Mouse (Mus musculus) testis, postnatal 10 days (tissue): Measurements from ENCODE around the gene Arsa.

Source experiments
- DNase-seq: peaks from one replicate; pipeline ENCODE4 v3.0.0; 2021; ENCODE audit warnings: low spot score

The Arsa gene

DNA sequence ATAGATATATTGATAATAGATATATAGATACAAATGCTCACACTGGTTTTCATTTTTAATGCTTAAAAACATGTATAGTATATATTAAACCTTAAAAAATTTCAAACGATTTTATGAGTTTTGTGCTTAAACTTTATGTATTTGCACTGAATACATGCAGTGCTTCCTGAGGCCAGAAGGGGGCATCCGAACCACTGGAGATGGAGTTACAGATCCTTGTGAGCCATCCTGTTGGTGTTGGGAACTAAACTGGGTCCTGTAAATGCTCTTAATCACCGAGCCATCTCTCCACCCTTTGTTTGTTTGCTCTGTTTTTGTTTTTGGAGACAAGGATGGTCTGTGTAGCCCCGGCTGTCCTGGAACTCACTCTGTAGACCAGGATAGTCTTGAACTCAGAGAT lies 17.7 kb upstream of the Arsa start:
- DNase-seq: no peak

DNA sequence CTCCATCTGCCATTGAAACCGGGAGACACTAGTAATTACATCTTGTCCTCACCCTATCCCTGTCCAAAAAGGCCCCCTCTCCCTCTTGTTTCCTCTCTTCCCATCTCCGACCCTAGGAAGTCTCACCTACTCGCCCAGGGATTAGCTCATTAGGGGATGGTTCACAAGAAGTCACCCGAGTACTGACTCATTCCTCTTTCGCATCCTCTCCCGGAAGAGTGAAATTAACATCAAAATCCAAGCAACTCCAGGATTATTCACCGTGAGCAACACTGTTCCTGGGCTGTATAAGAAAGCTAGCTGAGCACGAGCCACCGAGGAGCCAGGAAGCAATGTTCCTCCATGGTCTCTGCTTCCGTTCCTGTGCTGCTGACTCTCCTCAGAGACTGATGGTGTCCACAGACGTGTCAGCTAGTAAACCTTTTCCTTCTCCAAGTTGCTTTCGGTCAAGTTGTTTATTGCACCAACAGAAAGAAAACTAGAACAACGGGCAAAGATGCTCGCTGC lies 11.4 kb upstream of the Arsa start:
- no peak for DNase-seq

DNA sequence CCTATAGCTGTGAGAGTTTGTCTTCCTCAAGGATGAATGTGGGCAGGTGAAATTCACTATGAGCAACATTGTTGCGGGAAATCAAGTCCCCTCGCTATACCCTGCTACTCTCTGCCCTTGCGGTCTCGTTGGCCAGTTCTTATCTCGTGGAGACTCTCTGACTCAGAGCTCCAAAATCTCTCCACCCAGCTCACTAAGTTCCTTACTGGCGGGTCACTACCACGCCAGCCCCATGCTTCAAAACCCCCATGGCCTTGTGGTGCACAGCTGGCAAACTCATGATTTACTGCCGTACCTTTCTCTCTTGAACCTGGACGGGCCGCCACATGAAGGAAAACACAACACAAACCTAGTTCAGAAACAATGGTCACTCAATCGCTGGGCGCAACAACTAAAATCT lies 11.0 kb upstream of the Arsa start:
- DNase-seq: no peak

DNA sequence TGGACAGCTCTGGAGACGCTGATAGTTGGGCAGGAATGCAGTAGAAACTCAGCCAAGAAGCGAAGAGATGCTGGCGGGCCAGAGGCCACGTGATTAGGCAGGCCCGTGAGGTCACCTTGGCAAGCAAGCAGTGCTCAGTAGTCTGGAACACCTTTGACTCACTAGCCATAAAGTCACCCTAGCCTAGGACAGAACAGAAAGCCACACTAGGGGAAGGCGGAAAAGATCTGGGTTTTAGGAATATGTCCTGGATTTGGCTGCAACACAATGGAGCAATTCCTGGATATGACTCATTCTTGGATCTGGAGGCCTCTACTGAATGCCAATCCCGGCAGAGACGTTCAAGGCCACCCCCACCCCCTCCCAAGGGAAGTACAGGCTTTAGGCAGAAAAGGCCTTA lies 3.4 kb upstream of the Arsa start:
- DNase-seq: no peak

DNA sequence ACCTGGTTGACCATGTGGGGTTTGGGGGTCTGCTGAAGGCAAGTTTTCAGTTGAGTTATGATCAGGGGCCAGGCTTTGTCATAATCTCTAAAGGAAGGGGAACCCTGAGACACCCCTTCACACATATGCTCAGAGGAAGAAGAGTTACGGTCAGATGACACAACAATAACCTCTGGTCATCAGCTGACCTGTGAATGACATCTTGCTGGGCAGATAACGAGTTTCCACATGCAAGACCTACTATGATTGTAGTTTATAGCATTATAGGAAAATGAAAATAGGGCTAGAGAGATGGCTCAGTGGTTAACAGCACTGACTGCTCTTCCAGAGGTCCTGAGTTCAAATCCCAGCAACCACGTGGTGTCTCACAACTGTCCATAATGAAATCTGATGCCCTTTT lies 1.4 kb upstream of the Arsa start:
- DNase-seq: no peak

DNA sequence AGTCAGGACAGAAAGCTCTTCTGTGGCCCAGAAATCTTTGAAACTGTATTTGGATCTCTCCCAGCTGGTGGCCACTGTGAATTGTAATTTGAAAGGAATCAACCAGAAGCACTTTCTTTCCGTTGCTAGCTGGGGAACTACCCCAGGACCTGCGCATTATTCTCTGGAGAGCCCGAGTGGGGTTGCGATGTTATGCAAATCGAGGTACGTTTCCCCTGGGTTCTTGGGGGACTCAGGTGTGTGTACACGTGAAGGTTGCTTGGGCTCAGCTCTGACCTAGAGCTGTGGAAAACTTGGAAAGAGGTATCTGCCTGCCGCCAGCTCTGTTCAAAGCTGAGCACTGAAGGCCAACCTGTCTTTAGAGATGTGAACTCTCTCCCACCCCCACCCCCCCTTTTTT lies 581 bp upstream of the Arsa start:
- DNase-seq: no peak

DNA sequence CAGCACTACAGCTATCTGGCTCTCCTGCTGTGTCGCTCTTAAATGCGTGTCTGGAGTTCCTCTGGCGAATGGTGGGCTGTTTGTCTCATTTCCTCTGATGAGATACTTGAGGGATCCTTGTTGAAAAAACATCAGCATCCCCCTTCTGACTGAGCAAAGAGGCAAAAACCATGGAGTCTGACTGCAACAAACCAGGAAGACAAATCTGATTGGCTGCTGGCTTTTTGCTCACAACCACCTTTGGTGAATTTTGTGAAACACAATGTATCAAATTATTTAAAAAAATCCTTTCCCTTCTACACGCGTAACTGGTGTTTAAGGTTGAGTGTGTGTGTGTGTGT lies 780 bp downstream of the Arsa start:
- DNase-seq: no peak

DNA sequence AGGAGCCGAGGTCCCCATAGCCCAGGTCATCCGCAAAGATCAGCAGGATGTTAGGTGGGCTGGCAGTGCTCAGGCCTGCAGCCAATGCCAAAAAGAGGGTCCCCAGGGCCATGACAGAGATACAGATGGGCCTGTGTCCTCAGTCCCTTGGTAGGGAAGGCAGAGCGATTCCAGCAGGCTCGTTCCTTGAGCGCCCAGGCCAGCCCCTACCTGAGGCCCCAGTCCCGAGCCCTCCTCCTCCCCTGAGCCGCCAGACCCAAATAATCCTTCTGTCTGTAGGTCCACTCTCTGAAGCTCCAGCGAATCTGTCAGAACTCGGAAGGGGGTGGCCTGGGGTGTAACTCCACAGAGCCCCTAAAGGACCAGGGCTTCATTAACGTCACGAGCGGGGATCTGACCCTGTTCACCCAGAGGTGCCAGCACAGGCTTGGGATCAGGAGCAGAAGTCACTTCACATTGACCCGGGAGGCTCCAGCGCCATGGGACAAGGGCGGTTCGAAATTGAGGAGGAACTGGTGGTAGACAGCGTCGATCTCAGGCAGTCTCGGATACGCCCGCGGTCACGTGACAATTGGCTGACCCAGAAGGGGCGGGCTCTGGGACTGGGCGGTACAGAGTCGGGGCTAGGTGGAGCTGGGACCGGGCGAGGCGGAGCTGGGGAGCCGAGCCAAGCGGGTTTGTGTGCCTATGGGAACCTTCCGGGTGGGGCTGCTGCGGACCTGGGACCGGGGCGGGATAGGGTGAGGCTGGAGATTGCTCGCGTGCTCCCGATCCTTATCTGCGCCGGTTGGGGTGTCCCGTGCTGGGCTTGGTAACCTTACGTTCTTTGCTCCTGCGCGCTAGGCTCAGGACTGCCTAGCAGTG lies 1.4 kb downstream of the Arsa start:
- peak; percentile 93 for DNase-seq

DNA sequence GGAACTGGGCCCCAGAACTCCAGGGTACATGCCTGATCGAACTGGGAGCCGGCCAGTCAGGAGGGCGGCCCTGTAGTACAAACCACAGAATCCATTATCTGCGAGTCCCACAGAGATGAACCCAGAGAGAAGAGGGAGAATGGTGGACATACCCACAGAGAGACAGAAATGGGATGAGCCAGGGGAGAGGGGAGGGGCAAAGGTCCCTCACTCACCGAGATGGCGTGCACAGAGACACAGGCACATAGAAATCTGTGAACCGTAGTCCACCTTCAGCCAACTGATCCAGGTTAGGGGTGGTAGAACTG lies 2.0 kb downstream of the Arsa start:
- no peak for DNase-seq

DNA sequence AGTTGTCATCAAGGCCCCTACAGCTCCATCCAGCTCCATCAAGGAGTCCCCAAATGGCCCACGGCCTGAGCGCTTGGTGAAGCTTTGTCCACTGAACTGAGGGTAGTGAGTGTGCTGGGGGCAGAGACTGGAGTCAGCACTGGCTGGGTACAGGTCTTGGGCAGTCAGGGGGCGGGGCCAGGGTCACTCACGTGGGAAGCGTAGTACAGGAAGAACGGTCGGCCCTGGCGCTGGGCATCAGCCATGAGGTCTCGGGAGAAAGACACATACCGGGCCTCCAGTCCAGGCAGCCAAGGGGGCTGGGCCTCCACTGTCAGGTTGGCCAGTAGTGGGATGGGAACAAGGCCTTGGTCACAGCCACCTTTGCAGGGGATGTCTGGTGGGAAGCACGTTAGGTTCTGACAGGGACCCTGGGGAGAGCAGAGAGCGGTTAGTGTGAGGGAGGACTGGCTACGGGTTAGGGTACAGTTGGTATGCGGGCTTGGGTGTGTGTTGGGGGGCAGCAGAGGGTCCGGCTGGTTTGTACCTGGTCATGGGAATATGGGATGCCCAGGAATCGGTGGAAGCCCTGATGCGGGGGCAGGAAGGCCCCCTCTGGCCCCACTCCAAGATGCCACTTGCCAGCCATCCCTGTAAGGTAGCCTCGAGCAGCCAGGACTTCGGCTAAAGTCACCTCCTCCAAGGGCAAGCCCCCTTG lies 2.5 kb downstream of the Arsa start:
- DNase-seq: peak; percentile 62

DNA sequence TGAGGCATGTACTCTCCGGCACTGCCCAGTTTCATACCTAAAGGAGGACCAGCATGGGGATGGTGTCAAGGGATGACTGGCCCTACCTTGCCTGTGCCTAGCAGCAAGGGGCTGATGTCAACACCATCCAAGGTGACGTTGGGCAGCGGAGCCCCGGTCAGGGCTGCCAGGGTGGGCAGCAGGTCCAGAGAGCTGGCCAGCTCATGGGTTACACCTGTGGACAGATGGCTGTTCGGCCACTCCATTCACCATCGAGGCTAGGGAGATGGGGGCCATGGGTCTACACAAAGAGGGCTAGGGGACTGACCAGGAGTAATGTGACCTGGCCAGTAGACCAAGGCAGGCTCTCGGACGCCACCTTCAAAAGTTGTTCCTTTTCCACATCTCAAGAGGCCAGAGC lies 3.3 kb downstream of the Arsa start:
- no peak for DNase-seq

DNA sequence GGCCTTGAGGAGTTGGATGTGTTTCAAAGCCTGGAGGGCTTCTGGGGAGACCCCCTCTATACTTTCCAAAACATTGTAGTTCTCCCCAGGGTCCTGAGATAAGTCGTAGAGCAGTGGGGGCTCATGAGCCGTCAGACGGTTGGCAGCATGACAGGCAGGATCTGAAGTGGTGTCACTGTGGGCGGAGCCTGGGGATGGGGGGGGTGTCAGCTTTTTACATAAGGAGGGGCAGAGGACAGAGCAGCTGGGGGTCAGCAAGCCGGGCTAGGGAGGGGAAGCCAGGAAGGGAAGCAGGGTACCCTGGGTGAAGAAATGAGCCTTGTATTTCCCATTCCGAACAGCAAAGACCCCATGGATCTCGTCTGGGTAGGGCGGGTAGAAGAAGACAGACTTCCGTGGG lies 3.9 kb downstream of the Arsa start:
- peak; percentile 54 for DNase-seq

DNA sequence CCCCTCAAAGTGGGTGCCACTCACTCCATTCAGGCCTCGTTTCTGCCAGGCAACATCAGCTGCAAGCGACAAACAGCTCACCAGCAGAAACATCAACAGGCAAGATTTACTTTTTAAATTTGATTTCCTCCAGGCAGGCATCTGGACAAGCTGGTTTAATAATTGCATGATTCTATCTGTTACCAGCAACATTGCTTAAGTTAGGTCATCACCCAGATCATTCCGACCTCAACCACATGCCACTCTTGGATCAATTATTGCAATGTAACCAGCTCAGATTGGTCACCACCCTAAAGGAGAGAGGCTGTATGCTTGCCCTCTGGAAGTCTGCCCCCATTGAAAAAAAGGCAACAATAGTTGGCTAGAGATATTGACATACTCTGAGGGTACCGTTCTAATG lies 5.7 kb downstream of the Arsa start:
- no peak for DNase-seq

DNA sequence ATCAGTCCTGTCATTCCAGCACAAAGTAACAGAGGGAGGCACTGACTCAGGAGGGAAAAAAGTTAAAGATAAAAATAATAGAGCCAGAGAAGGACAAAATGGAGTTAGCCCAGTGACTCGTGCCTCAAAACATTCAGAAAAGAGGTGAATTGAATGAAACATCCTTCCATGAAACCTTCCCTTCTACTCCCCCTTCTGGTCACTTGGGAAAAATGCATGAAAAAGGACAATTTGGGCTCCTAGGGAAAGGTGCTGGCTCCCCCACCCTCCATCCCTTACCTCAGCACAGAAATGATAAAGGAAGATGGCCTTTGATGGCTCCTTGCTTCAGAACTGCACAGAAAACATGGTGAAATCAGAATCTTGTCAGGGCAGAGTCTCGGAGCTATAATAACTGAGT lies 8.6 kb downstream of the Arsa start:
- no peak for DNase-seq

DNA sequence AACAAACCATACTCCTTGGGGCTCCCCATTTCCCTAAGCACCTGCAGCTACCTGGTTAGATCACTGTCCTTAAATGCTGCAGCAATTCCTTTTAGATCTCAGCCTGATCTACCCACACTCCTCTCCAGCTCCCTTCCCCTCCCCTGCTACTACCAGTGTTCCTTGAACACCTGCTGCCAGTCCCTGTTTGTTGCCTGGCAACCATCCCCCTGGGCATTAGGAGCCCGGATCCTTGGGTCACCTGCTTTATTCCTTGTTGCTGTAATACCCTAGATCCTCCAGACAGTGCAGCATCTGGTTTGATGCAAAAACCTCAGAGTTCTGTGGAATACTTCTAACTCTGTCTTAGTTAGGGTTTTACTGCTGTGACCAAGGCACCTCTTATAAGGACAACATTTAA lies 12.2 kb downstream of the Arsa start:
- no peak for DNase-seq

DNA sequence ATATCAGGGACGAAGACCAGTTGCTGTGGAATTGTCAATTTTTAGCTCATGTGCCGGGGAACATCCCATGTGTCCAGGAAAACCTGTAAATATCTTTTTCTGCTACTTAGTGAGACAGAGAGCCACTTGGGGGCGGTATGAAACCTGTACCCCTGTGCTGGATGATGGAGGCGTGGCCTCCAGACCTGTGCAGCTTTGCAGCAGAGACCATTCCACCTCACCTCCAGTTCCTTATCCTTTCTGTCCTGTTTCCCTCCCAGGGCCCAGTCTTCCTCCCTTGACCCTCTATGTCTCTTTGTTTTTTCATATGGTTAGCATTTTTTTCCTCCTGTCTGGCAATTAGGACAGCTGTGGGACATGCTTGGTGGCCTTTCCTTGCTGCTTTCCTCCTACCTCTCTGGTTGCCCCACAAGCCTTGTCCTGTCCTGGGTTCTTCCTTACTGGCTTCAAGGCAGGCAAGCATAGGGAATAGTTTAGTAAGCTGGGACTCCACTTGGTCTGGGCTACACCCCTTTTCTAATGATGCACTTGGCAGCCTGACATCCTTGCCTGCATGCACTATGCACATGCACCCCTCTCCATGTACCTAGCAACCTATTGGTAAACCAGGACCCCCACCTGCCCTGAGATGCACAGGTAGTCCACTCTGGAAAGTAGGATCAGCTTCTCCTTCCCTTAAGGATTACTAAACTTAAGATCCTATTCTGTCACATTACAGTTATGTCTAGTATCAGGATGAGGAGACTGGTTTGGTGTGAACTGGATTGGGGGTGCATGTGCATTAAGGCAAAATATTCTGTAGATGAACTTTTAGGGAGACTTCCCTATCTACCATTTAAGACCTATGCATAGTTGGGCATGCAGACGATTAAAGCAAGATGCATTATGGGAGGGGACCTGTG lies 13.6 kb downstream of the Arsa start:
- no peak for DNase-seq

DNA sequence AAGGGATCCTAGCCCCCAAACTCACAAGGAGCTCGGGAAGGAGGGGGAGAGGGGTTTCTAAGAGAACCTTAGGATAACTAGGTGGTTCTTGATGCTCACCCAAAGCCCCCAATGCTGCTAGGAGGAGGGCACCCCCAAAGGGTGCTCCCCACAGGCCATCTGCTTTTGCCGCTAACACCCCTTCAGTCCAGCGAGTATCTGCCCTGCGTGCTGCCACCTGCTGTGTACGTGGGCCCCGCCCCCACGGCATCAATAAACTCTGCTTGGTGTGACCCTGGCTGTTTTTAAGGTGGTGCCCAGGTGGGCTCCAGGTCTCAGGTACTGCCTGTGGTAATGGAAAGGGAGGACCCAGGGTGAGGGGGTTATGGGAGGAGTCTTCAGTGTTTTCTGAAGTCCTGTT lies 15.0 kb downstream of the Arsa start:
- DNase-seq: no peak

DNA sequence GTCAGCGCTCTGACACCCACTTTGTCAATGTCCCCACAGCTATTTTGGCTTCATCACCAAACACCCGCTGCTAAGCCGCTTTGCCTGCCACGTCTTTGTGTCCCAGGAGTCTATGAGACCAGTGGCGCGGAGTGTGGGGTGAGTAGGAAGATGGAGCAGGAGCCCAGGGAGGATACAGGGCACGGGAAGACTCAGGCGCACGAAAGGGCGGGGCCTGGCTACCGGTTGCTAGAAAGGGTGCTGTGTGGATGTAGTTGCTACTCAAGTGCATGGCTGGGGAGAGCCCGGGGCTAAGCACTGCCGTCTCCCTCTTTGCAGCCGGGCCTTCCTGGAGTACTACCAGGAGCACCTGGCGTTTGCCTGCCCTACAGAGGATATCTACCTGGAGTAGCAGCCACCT lies 15.9 kb downstream of the Arsa start:
- no peak for DNase-seq

DNA sequence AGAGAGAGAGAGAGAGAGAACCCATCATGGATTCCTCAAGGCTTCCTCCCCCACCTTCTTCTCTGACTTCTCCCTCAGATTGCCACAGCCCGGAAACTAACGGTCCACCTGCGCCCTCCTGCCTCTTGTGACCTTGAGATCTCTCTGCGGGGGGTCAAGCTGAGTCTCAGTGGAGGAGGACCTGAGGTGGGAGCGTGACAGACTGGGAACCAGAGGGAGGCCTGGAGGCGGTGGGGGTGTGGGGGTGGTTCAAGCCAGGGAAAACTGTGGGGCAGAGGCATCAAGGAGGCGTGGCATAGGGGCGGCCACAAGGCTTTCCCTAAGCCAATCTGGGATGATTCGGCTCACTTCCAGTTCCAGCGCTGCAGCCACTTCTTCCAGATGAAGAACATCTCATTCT lies 16.9 kb downstream of the Arsa start:
- DNase-seq: no peak

DNA sequence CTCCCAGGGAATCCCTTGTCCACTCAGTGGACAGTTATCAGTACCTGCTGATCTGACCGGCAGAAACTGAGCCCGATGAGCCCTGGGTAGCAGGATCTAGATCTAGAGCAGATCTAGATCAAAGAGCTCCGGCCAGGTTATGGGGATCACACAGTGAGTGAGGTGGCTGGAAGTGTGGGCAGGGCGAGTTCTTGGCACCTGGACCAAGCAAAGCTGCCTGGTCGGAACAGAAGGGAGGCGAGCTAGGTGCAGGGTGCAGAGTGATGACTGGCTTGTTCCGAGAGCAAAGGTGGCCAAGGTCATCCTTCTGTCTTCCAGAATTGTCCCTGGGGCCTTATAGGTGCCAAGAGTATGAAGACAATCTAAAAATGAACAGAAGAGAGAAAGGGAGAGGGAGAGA lies 17.4 kb downstream of the Arsa start:
- DNase-seq: no peak

DNA sequence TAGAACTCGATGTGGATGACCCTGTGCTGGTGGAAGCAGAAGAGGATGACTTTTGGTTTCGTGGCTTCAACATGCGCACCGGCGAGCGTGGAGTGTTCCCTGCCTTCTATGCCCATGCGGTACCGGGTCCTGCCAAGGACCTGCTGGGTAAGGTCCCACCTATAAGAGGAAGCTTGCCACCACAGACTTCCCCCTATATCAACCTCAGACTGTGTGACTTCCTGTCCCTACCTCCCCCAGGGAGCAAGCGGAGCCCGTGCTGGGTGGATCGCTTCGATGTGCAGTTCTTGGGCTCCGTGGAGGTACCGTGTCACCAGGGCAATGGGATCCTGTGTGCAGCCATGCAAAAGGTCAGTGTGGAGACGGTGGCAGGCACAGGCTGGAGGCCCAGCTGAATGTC lies 18.3 kb downstream of the Arsa start:
- DNase-seq: no peak

DNA sequence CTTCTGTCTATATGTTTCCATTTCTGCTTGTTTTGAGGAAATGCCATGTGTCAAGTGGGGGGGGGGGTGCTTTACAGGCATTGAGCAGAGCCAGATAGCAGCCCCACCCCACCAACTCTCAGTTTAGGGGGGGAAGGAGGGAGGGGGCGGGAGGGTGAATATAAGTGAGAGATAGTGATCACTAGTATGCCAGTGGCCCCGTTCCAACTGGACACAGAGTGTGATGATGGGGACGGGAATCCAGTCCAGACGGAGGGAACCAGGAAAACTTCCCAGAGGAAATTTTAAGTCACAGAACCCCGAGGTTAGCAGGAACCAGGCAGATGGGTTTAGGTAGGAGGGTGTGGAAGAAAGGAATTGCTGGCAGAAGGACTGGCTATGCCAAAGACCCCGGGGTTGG lies 21.6 kb downstream of the Arsa start:
- peak; percentile 30 for DNase-seq

DNA sequence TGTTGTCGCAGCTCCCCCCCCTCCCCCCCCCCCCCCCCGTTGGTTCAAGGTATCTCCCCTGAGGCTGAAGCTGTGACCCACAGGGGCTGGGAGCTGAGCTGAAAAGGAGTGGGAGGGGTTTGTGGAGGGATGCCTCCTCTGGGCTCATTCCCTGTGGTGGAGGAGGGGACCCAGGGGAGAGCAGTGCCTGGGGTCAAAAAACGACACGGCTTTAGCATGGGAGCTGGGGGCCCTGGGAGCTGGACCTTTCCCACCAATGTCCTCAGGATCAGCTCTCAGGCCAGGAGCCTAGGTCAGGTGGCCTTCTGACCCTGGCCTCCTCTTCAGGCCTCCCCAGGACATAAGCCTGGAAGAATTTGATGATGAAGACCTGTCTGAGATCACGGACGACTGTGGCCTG lies 22.4 kb downstream of the Arsa start:
- DNase-seq: no peak
